Mouse (Mus musculus): ENCODE measurements at regions not wholly inside any gene's neighbourhood (a gene's known extent, or its start where the extent isn't known, plus 50 kb on each side); places are given as distances from the start of the nearest gene placed in this dataset.

- Histone ChIP-seq H3K9me3 (ENCODE audit: control insufficient read depth, low read length) (no peaks in the 10 kb centered on the region), H3K4me1 (replicated peaks; ENCODE audit: control insufficient read depth in 2 of 2, insufficient read depth in 2 of 2, low read length in 1 of 2) (no peaks in the 10 kb centered on the region), H3K4me2 (ENCODE audit: low read depth) (no peak overlapping the region), H3K36me3 (replicated peaks; ENCODE audit: control insufficient read depth, insufficient read depth, low read depth) (no peaks in the 10 kb centered on the region), H3K4me3 (ENCODE audit: insufficient read depth in 1 of 2, low read depth in 2 of 2, low read length in 2 of 2) (no peak overlapping the region), H3K9ac (replicated peaks) (no peak overlapping the region), H3K27me3 (ENCODE audit: control insufficient read depth, insufficient read depth, low read length) (no peaks in the 10 kb centered on the region), H3K27ac (no peak overlapping the region)
- ATAC-seq (ENCODE audit: insufficient read depth): no peak
- DNase-seq (ENCODE audit: low read depth in 3 of 3, low spot score in 3 of 3): no peak
- TF ChIP-seq EP300 (IDR thresholded peaks at IDR 0.05; ENCODE audit: low read depth) (no peak), CTCF (IDR thresholded peaks at IDR 0.05; ENCODE audit: low read depth) (no peak)
- WGBS (ENCODE audit: insufficient replicate concordance): 74% methylated on average over 3 of the region's 3 CpGs
Observed at GRCm38 (mm10) chr10:67364595-67364994, 79.5 kb upstream of the Nrbf2 start.

- DNase-seq (ENCODE audit: low read depth in 3 of 3, low spot score in 3 of 3): no peak
- no peak for TF ChIP-seq CTCF (IDR thresholded peaks at IDR 0.05; ENCODE audit: low read depth)
- TF ChIP-seq EP300 (IDR thresholded peaks at IDR 0.05; ENCODE audit: low read depth): no peak
- H3K36me3 ChIP-seq (replicated peaks; ENCODE audit: control insufficient read depth, insufficient read depth, low read depth): no peaks in the 10 kb centered on the region
- ATAC-seq (ENCODE audit: insufficient read depth): no peak
- no peak overlapping the region for H3K4me2 ChIP-seq (ENCODE audit: low read depth)
- WGBS (ENCODE audit: insufficient replicate concordance): 68% methylated on average over 7 of the region's 7 CpGs
- no peaks in the 10 kb centered on the region for H3K27me3 ChIP-seq (ENCODE audit: control insufficient read depth, insufficient read depth, low read length)
- H3K27ac ChIP-seq: no peak overlapping the region
- no peaks in the 10 kb centered on the region for H3K9me3 ChIP-seq (ENCODE audit: control insufficient read depth, low read length)
- no peaks in the 10 kb centered on the region for H3K4me1 ChIP-seq (replicated peaks; ENCODE audit: control insufficient read depth in 2 of 2, insufficient read depth in 2 of 2, low read length in 1 of 2)
- H3K4me3 ChIP-seq (ENCODE audit: insufficient read depth in 1 of 2, low read depth in 2 of 2, low read length in 2 of 2): no peak overlapping the region
- H3K9ac ChIP-seq (replicated peaks): no peak overlapping the region
Observed at GRCm38 (mm10) chr10:67365158-67365557, 80.1 kb upstream of the Nrbf2 start.

- 41% methylated on average over 13 of the region's 13 CpGs for WGBS (ENCODE audit: insufficient replicate concordance)
- DNase-seq (ENCODE audit: low read depth in 3 of 3, low spot score in 3 of 3): no peak
Observed at GRCm38 (mm10) chr10:67372569-67373161, 87.6 kb upstream of the Nrbf2 start.

GRCm38 (mm10) chr10:67376638-67377037 lies 91.5 kb upstream of the Nrbf2 start:
- no peaks in the 10 kb centered on the region for H3K4me1 ChIP-seq (replicated peaks; ENCODE audit: control insufficient read depth in 2 of 2, insufficient read depth in 2 of 2, low read length in 1 of 2)
- H3K9ac ChIP-seq (replicated peaks): no peak overlapping the region
- WGBS (ENCODE audit: insufficient replicate concordance): 77% methylated on average over 5 of the region's 5 CpGs
- no peak for DNase-seq (ENCODE audit: low read depth in 3 of 3, low spot score in 3 of 3)
- TF ChIP-seq EP300 (IDR thresholded peaks at IDR 0.05; ENCODE audit: low read depth): no peak
- no peak for TF ChIP-seq CTCF (IDR thresholded peaks at IDR 0.05; ENCODE audit: low read depth)
- no peaks in the 10 kb centered on the region for H3K9me3 ChIP-seq (ENCODE audit: control insufficient read depth, low read length)
- no peak overlapping the region for H3K27ac ChIP-seq
- ATAC-seq (ENCODE audit: insufficient read depth): no peak
- H3K27me3 ChIP-seq (ENCODE audit: control insufficient read depth, insufficient read depth, low read length): no peaks in the 10 kb centered on the region
- H3K4me2 ChIP-seq (ENCODE audit: low read depth): no peak overlapping the region
- H3K4me3 ChIP-seq (ENCODE audit: insufficient read depth in 1 of 2, low read depth in 2 of 2, low read length in 2 of 2): no peak overlapping the region
- no peaks in the 10 kb centered on the region for H3K36me3 ChIP-seq (replicated peaks; ENCODE audit: control insufficient read depth, insufficient read depth, low read depth)

More at GRCm38 (mm10) chr10:67372569-67373161, 87.6 kb upstream of the Nrbf2 start:
- Histone ChIP-seq H3K27ac (no peak overlapping the region), H3K4me3 (ENCODE audit: insufficient read depth in 1 of 2, low read depth in 2 of 2, low read length in 2 of 2) (no peak overlapping the region), H3K9me3 (ENCODE audit: control insufficient read depth, low read length) (no peaks in the 10 kb centered on the region), H3K4me2 (ENCODE audit: low read depth) (no peak overlapping the region), H3K27me3 (ENCODE audit: control insufficient read depth, insufficient read depth, low read length) (no peaks in the 10 kb centered on the region), H3K4me1 (replicated peaks; ENCODE audit: control insufficient read depth in 2 of 2, insufficient read depth in 2 of 2, low read length in 1 of 2) (no peaks in the 10 kb centered on the region), H3K36me3 (replicated peaks; ENCODE audit: control insufficient read depth, insufficient read depth, low read depth) (no peaks in the 10 kb centered on the region), H3K9ac (replicated peaks) (no peak overlapping the region)
- no peak for ATAC-seq (ENCODE audit: insufficient read depth)
- TF ChIP-seq EP300 (IDR thresholded peaks at IDR 0.05; ENCODE audit: low read depth): no peak
- no peak for TF ChIP-seq CTCF (IDR thresholded peaks at IDR 0.05; ENCODE audit: low read depth)

- ATAC-seq (ENCODE audit: insufficient read depth) (no peak), DNase-seq (ENCODE audit: low read depth in 3 of 3, low spot score in 3 of 3) (no peak)
- Histone ChIP-seq H3K4me2 (ENCODE audit: low read depth) (no peak overlapping the region), H3K27ac (no peak overlapping the region), H3K4me1 (replicated peaks; ENCODE audit: control insufficient read depth in 2 of 2, insufficient read depth in 2 of 2, low read length in 1 of 2) (no peaks in the 10 kb centered on the region), H3K4me3 (ENCODE audit: insufficient read depth in 1 of 2, low read depth in 2 of 2, low read length in 2 of 2) (no peak overlapping the region), H3K27me3 (ENCODE audit: control insufficient read depth, insufficient read depth, low read length) (no peaks in the 10 kb centered on the region), H3K9ac (replicated peaks) (no peak overlapping the region), H3K9me3 (ENCODE audit: control insufficient read depth, low read length) (no peaks in the 10 kb centered on the region), H3K36me3 (replicated peaks; ENCODE audit: control insufficient read depth, insufficient read depth, low read depth) (no peaks in the 10 kb centered on the region)
- no peak for TF ChIP-seq CTCF (IDR thresholded peaks at IDR 0.05; ENCODE audit: low read depth)
- no peak for TF ChIP-seq EP300 (IDR thresholded peaks at IDR 0.05; ENCODE audit: low read depth)
- 55% methylated on average over 17 of the region's 17 CpGs for WGBS (ENCODE audit: insufficient replicate concordance)
Observed at GRCm38 (mm10) chr10:67377643-67378223, 92.6 kb upstream of the Nrbf2 start.
